Mouse (Mus musculus): ENCODE measurements around the gene Knop1.

GRCm38 (mm10) chr7:118850676-118851290 is 5.3 kb downstream of the Knop1 start:
- TF ChIP-seq POLR2A (IDR thresholded peaks at IDR 0.05; ENCODE audit: borderline replicate concordance, control insufficient read depth, low read depth, low read length) (no peak), CTCF (IDR thresholded peaks at IDR 0.05; ENCODE audit: control insufficient read depth, insufficient read depth, low read length) (no peak)
